Mouse (Mus musculus) stomach, embryonic 16.5 days (tissue): ENCODE results near the gene Clcn2. TPM values are rescaled to one million over a fixed set of nuclear protein-coding genes. Genes with fewer than 3 reads are reported as not detected.
A peak's percentile ranks its signal among the peaks of the same experiment; 100 is the strongest.

Experiments
- ATAC-seq: fragments of 200-750 bp; cut with Nextera tagmentation; 2 replicates; pipeline ENCODE4 v1.8.0; 2017; ENCODE audit warnings: moderate number of reproducible peaks, moderate TSS enrichment; ENCODE audit not compliant: insufficient read depth, low FRiP score
- H3K27ac ChIP-seq: fragments of 300-500 bp; sonication (generic); 2 replicates; pipeline ENCODE4 v1.5.1; 2014; ENCODE audit warnings: low read length
- H3K27me3 ChIP-seq: fragments of 300-500 bp; sonication (generic); 2 replicates; pipeline ENCODE4 v1.6.1; 2014; ENCODE audit warnings: low read length, control low read depth, mixed read lengths; ENCODE audit not compliant: control insufficient read depth, insufficient read depth
- H3K36me3 ChIP-seq: fragments of 300-500 bp; sonication (generic); 2 replicates; pipeline ENCODE4 v1.6.1; 2014; ENCODE audit warnings: low read length; ENCODE audit not compliant: control insufficient read depth, insufficient read depth
- H3K4me1 ChIP-seq: fragments of 300-500 bp; sonication (generic); 2 replicates; pipeline ENCODE4 v1.6.1; 2014; ENCODE audit warnings: low read length, control low read depth, mixed read lengths; ENCODE audit not compliant: control insufficient read depth, insufficient read depth
- H3K4me2 ChIP-seq: fragments of 300-500 bp; sonication (generic); 2 replicates; pipeline ENCODE4 v1.6.1; 2014; ENCODE audit warnings: low read depth, low read length, mixed read lengths
- H3K4me3 ChIP-seq: fragments of 300-500 bp; sonication (generic); replicated peaks from 2 replicates; pipeline ENCODE4 v1.5.1; 2014; ENCODE audit warnings: mild to moderate bottlenecking, low read length
- H3K9ac ChIP-seq: fragments of 300-500 bp; sonication (generic); 2 replicates; pipeline ENCODE4 v1.6.1; 2014; ENCODE audit warnings: low read length
- H3K9me3 ChIP-seq: fragments of 300-500 bp; sonication (generic); replicated peaks from 2 replicates; pipeline ENCODE4 v1.6.1; 2016; ENCODE audit warnings: low read length, control low read depth; ENCODE audit not compliant: control insufficient read depth
- whole genome bisulfite sequencing: fragments of 180-500 bp; shearing (Covaris S2); extraction: QIAGEN DNeasy Blood & Tissue Kit; methylation state at CpG from one replicate; pipeline ENCODE4 v1.1.7; 2014; 5-methylcytosine and 5-hydroxymethylcytosine counted together
- polyA plus RNA-seq: library from polyadenylated mRNA; unstranded; fragments of >200 nt; fragmentation: Nextera tagmentation; extraction: Ambion mirVana; gene quantifications from 2 replicates; pipeline ENCODE4 v1.2.1, GENCODE M21; 2015

Clcn2 gene
- polyA plus RNA-seq, 1 experiment from 2014 or later, result 11.6 TPM

DNA sequence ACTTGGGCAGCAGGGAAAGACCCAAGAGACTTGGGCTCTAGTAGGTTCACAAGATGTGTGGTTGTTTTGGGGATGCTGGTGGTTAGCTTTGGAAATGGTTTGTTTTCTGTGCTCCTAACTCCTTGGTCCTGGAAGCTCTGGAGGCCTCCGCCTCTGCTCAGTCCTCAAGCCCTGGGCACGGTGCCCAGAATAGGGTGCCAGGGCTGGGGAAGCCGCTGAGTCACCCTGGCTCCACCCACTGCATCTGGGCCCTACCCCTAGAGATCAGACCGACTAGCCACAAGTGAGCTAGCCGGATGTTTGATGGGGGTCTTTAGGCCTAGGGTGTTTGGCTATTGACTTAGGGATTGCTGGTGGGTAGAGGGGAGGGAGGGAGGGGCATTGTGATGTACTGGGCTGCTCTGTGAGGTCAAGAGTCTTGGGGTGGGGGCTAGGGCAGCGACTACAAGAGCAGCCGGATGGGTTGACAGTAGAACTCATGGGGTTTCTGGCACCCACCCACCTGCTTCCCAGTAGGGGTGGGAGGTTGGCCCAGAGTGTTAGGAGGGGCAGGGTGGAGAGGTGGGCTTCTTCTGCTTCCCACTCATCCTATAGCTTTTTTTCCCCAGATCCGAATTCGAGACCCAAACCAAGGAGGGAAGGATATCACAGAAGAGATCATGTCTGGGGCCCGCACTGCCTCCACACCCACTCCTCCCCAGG, 39.4 kb downstream of the Clcn2 start:
- H3K36me3 ChIP-seq, result peaks cover 60% of the 10 kb centered on the region
- H3K9ac ChIP-seq, result no peak overlapping the region
- H3K4me1 ChIP-seq, result peaks cover 25% of the 10 kb centered on the region
- H3K9me3 ChIP-seq, result no peaks in the 10 kb centered on the region
- peak overlapping the region; percentile 53; the same call in 1 of the 2 replicates for H3K27ac ChIP-seq
- H3K4me2 ChIP-seq, result no peak overlapping the region
- peak; percentile 75; the same call in 1 of the 2 replicates for ATAC-seq
- no peaks in the 10 kb centered on the region for H3K27me3 ChIP-seq
- H3K4me3 ChIP-seq, result no peak overlapping the region
- whole genome bisulfite sequencing, result 63% methylated on average over 10 of the region's 10 CpGs

DNA sequence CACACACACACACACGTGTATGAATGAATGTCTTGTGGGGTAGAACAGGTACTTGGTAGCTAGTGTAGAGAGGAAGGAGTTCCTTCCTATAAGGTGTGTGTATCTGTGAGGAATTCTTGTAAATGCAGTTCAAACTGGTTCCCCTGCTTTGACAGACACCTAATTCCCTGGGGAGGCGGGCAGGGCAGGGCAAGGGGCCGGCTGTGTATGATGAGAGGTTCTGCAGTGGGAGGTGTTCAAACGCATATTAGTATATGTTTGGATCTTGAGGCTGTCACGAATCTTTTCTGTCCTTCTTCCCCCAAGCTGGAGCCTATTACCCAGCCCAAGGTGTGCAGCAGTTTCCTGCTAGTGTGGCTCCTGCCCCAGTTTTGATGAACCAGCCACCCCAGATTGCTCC, 40.2 kb downstream of the Clcn2 start:
- no peak overlapping the region for H3K9ac ChIP-seq
- H3K27me3 ChIP-seq, result no peaks in the 10 kb centered on the region
- peaks cover 25% of the 10 kb centered on the region for H3K4me1 ChIP-seq
- no peak overlapping the region for H3K4me3 ChIP-seq
- ATAC-seq, result no peak
- H3K36me3 ChIP-seq, result peaks cover 54% of the 10 kb centered on the region
- peak overlapping the region; percentile 53; the same call in 1 of the 2 replicates for H3K27ac ChIP-seq
- 79% methylated on average over 5 of the region's 5 CpGs for WGBS
- H3K4me2 ChIP-seq, result no peak overlapping the region
- H3K9me3 ChIP-seq, result no peaks in the 10 kb centered on the region

DNA sequence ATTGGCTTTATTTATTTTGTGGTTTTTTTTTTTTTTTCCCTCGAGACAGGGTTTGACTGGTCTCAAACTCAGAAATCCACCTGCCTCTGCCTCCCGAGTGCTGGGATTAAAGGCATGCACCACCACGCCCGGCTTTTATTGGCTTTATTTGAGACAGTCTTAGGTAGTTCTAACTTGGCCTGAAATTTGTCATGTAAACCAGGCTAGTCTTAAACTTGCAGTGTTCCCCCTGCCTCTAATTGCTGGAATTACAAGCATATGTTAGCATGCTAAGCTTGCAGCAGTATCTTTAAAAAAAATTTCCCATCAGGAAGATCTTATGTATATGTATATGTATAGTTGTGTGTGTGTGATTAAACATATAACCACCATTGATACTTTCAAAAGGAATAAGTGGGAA, 40.8 kb downstream of the Clcn2 start:
- Histone ChIP-seq H3K27ac (no peak overlapping the region), H3K9ac (no peak overlapping the region), H3K36me3 (peaks cover 47% of the 10 kb centered on the region), H3K4me2 (no peak overlapping the region), H3K4me1 (peaks cover 28% of the 10 kb centered on the region), H3K9me3 (no peaks in the 10 kb centered on the region), H3K4me3 (no peak overlapping the region), H3K27me3 (no peaks in the 10 kb centered on the region)
- 69% methylated on average over 4 of the region's 4 CpGs for WGBS
- no peak for ATAC-seq

DNA sequence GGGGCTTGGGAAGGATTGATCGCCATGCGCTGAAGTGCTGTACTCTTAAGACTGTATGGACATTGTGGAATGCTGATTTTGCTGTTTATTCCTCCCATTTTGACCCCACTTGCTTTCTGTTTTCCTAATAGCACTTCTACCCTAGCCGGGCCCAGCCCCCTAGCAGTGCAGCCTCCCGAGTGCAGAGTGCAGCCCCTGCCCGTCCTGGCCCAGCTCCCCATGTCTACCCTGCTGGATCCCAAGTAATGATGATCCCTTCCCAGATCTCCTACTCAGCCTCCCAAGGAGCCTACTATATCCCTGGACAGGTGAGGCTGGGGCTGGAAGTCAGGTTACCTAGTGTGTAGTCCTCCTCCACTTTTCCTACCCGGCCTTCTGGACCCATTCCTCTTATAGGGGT, 42.3 kb downstream of the Clcn2 start:
- ATAC-seq, result no peak
- H3K9me3 ChIP-seq, result no peaks in the 10 kb centered on the region
- no peaks in the 10 kb centered on the region for H3K27me3 ChIP-seq
- no peak overlapping the region for H3K4me3 ChIP-seq
- peaks cover 28% of the 10 kb centered on the region for H3K4me1 ChIP-seq
- H3K4me2 ChIP-seq, result no peak overlapping the region
- no peak overlapping the region for H3K9ac ChIP-seq
- peaks cover 34% of the 10 kb centered on the region for H3K36me3 ChIP-seq
- WGBS, result 88% methylated on average over 6 of the region's 6 CpGs
- no peak overlapping the region for H3K27ac ChIP-seq

DNA sequence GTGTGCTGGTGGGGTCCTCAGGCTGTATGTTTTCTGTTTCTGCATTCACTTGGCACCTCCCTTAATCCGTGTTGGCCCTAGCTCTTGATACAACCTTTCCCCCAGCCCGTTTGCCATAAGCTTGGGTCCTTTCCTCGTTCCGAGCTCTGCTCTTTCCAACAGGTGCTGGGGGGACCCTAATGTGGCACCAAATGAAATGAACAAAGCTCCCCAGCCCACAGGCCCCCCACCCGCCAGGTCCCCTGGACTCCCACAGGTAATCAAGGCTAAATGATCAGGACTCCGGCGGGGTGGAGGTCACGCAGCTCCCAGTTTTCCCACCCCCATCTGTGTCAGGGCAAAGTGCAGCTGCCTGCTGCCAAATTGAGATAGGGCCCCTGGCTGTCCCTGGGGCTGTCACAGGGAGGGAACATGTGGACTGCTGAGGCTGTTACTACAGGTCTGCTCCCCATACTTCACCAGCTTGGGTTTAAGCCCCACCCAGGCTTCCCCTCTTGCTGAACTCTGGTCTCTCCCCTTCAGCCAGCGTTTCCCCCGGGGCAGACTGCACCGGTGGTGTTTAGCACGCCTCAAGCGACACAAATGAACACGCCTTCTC, 43.7 kb downstream of the Clcn2 start:
- H3K27ac ChIP-seq, result peak overlapping the region; percentile 95
- peaks cover 27% of the 10 kb centered on the region for H3K36me3 ChIP-seq
- peak overlapping the region; percentile 96 for H3K9ac ChIP-seq
- ATAC-seq, result no peak
- no peaks in the 10 kb centered on the region for H3K9me3 ChIP-seq
- H3K27me3 ChIP-seq, result no peaks in the 10 kb centered on the region
- H3K4me1 ChIP-seq, result peaks cover 28% of the 10 kb centered on the region
- H3K4me2 ChIP-seq, result peak overlapping the region; percentile 98
- 4% methylated on average over 14 of the region's 14 CpGs for WGBS
- peak overlapping the region; percentile 93 for H3K4me3 ChIP-seq

DNA sequence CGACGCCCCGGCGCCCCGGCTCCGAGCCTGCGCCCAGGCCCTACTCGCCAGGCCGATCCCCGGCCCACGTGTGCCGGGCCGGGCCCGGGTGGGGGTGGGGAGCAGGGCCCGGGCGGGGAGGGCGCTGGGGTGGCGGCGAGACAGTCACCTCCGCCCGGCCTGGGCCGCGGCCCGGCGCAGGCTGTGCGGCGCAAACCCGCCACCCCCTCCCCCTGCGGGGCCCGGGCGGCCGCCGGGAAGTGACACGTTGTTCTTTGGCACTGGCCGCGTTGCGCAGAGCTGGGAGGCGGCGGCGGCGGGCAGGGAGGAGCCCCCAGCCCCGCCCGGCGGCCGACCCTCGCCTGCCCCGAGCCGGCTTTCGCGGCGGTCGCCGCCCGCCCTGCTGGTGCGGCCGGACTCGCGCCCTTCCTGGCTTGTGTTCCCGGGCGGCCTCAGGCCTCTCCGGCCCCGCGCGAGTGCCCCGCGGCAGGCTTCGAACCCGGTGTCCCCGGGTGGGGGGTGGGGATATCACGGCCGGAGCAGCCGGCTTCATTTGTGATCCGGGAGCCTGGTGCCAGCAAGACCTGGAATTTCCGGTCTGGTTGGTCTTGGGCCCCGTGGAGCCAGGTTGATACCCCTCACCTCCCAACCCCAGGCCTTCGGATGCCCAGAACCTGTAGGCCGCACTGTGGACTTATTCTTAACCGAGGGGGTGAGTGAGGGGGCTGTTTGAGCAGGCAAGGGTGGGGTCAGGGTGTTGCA, 44.4 kb downstream of the Clcn2 start:
- peak overlapping the region; percentile 93 for H3K4me3 ChIP-seq
- H3K4me1 ChIP-seq, result peaks cover 28% of the 10 kb centered on the region
- H3K9ac ChIP-seq, result peak overlapping the region; percentile 96
- peak overlapping the region; percentile 95 for H3K27ac ChIP-seq
- no peaks in the 10 kb centered on the region for H3K27me3 ChIP-seq
- no peaks in the 10 kb centered on the region for H3K9me3 ChIP-seq
- ATAC-seq, result peak; percentile 78; the same call in 1 of the 2 replicates
- H3K4me2 ChIP-seq, result peak overlapping the region; percentile 98
- H3K36me3 ChIP-seq, result peaks cover 22% of the 10 kb centered on the region
- WGBS, result under 1% methylated on average over 73 of the region's 78 CpGs

DNA sequence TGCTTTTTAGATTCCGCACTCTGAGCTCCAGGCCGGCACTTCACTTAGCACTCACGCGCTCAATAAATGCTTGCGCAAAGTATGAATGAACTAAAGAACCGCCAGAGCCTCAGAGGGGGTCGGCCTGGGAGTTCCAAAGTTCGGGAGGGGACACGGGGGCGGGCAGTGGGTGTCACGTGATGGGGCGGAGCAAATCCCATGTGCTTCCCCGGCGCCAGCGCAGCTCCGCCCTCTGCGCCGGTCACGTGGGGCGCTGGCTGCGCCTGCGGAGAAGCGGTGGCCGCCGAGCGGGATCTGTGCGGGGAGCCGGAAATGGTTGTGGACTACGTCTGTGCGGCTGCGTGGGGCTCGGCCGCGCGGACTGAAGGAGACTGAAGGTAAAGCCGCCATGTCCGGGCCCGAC, 45.0 kb downstream of the Clcn2 start:
- peak overlapping the region; percentile 95 for H3K27ac ChIP-seq
- H3K27me3 ChIP-seq, result no peaks in the 10 kb centered on the region
- peak overlapping the region; percentile 98 for H3K4me2 ChIP-seq
- WGBS, result under 1% methylated on average over 38 of the region's 38 CpGs
- peaks cover 24% of the 10 kb centered on the region for H3K4me1 ChIP-seq
- peak; percentile 96 for ATAC-seq
- H3K9ac ChIP-seq, result peak overlapping the region; percentile 96
- H3K36me3 ChIP-seq, result peaks cover 18% of the 10 kb centered on the region
- H3K9me3 ChIP-seq, result no peaks in the 10 kb centered on the region
- H3K4me3 ChIP-seq, result peak overlapping the region; percentile 93

DNA sequence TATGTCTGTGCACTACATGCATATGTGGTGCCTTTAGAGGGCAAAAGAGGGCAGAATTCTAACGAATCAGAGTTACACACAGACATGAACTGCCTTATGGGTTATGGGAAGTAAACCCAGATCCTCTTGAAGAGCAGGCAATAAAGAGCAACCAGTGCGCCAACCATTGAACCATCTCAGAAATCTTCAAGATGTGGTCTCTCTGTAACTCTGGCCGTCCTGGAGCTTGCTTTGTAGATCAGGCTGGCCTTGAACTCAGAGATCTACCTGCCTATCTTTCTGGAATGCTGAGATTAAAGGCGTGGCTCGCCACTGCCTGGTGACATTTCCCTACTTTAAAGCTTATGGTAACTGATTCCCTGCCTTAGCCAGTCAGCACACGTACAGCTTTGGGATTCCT, 45.7 kb downstream of the Clcn2 start:
- H3K4me3 ChIP-seq, result peak overlapping the region; percentile 93
- ATAC-seq, result no peak
- 19% methylated on average over 6 of the region's 6 CpGs for WGBS
- H3K4me1 ChIP-seq, result peaks cover 23% of the 10 kb centered on the region
- peaks cover 17% of the 10 kb centered on the region for H3K36me3 ChIP-seq
- no peaks in the 10 kb centered on the region for H3K9me3 ChIP-seq
- peak overlapping the region; percentile 57 for H3K4me2 ChIP-seq
- H3K27me3 ChIP-seq, result no peaks in the 10 kb centered on the region
- H3K9ac ChIP-seq, result peak overlapping the region; percentile 55
- no peak overlapping the region for H3K27ac ChIP-seq

DNA sequence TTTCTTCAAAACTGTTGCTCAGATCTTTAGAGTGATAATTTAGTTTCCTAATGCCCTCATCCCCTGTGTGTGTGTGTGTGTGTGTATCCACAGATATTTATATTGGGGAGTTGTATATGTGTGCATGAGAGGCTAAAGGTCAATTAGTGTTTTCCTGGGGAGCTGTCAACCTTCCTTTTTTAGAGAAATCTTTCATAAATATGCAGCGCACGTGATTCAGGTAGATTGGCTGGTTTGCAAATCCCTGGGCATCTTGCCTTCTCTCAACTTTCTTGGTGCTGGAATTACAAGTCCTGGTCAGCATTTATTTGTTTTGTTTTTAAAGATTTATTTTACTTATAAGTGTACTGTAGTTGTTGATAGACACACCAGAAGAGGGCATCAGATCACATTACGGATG, 47.3 kb downstream of the Clcn2 start:
- no peak overlapping the region for H3K4me2 ChIP-seq
- ATAC-seq, result no peak
- H3K9ac ChIP-seq, result no peak overlapping the region
- peaks cover 5% of the 10 kb centered on the region for H3K36me3 ChIP-seq
- peaks cover 19% of the 10 kb centered on the region for H3K4me1 ChIP-seq
- no peaks in the 10 kb centered on the region for H3K9me3 ChIP-seq
- H3K27me3 ChIP-seq, result no peaks in the 10 kb centered on the region
- WGBS, result 79% methylated on average over 3 of the region's 3 CpGs
- no peak overlapping the region for H3K4me3 ChIP-seq
- no peak overlapping the region for H3K27ac ChIP-seq
